Comparison of ENCODE assay signal across 10 mouse cellular contexts in genomic region chr1:152085561-152085960, GRCm38 (mm10). TPM values are rescaled to one million over a fixed set of nuclear protein-coding genes. Genes with fewer than 3 reads are reported as not detected.
DNase-seq lines count a peak whose midpoint lies in the region; ATAC-seq and TF ChIP-seq lines count a peak whose summit lies in the region.
"Had no signal": no experiment of that assay in that cellular context is flagged by ENCODE, and none has a peak within 500 bp of the region (broad histone marks: within the 10 kb centered on the region; RNA-seq: fewer than 3 reads in every experiment).

No protein-coding gene starts in this region.

- H3K27ac ChIP-seq in heart, embryonic 10.5 days, result no peak overlapping the region
- H3K27ac ChIP-seq in limb, embryonic 11.5 days (replicated peaks; ENCODE audit: low read depth, low read length), result no peak overlapping the region
- no peak overlapping the region for H3K27ac ChIP-seq in limb, embryonic 10.5 days
- H3K27ac ChIP-seq in embryonic facial prominence, embryonic 14.5 days (replicated peaks; ENCODE audit: low read depth, low read length), result peak overlapping the region; percentile 54; the same call in 1 of the 2 replicates
- H3K27ac ChIP-seq in limb, embryonic 14.5 days (replicated peaks; ENCODE audit: low read depth, low read length), result peak overlapping the region; percentile 68; the same call in 1 of the 2 replicates
- H3K27ac ChIP-seq: liver, embryonic 13.5 days had no signal

- H3K4me2 ChIP-seq in limb, embryonic 11.5 days (ENCODE audit: low read depth, severe bottlenecking), result peak overlapping the region; percentile 43; the same call in 1 of the 2 replicates
- peak overlapping the region; percentile 44 for H3K4me2 ChIP-seq in embryonic facial prominence, embryonic 14.5 days (ENCODE audit: low read depth, low read length)
- H3K4me2 ChIP-seq in limb, embryonic 14.5 days (replicated peaks; ENCODE audit: low read depth, low read length, severe bottlenecking), result peak overlapping the region; percentile 48; the same call in 1 of the 2 replicates

- TF ChIP-seq POLR2A in limb, embryonic 14.5 days (IDR thresholded peaks at IDR 0.05; ENCODE audit: borderline replicate concordance, extremely low read depth, insufficient read depth, insufficient read length), result no peak

- peak; percentile 68 for DNase-seq in heart, adult 11 months
- DNase-seq in heart, embryonic 10.5 days (ENCODE audit: low spot score), result no peak
- DNase-seq in limb, embryonic 11.5 days (ENCODE audit: low spot score), result no peak
- DNase-seq in limb, embryonic 10.5 days (ENCODE audit: low spot score), result no peak
- DNase-seq in embryonic facial prominence, embryonic 14.5 days (ENCODE audit: low spot score), result no peak
- no peak for DNase-seq in limb, embryonic 14.5 days (ENCODE audit: low spot score)
- no peak for DNase-seq in layer of hippocampus, postnatal 10 days (ENCODE audit: low spot score in 2 of 2)
- DNase-seq: kidney, adult 18-20 months; liver, embryonic 13.5 days; right cerebral cortex, postnatal 4 days had no signal

- no peak overlapping the region for H3K4me3 ChIP-seq in heart, embryonic 10.5 days
- H3K4me3 ChIP-seq in limb, embryonic 11.5 days (ENCODE audit: low read depth, low read length), result no peak overlapping the region
- H3K4me3 ChIP-seq in limb, embryonic 10.5 days, result no peak overlapping the region
- H3K4me3 ChIP-seq in embryonic facial prominence, embryonic 14.5 days (ENCODE audit: low read depth, low read length), result no peak overlapping the region
- H3K4me3 ChIP-seq in limb, embryonic 14.5 days (replicated peaks; ENCODE audit: low read length), result no peak overlapping the region

- 80% methylated on average over 5 of the region's 5 CpGs for WGBS in heart, embryonic 10.5 days
- 83% methylated on average over 5 of the region's 5 CpGs for WGBS in limb, embryonic 11.5 days
- 89% methylated on average over 5 of the region's 5 CpGs for WGBS in limb, embryonic 10.5 days
- 68% methylated on average over 5 of the region's 5 CpGs for WGBS in embryonic facial prominence, embryonic 14.5 days
- WGBS in limb, embryonic 14.5 days, result 64% methylated on average over 5 of the region's 5 CpGs

- H3K27me3 ChIP-seq in heart, embryonic 10.5 days (ENCODE audit: insufficient read depth, poor library complexity, severe bottlenecking), result no peaks in the 10 kb centered on the region
- no peaks in the 10 kb centered on the region for H3K27me3 ChIP-seq in limb, embryonic 11.5 days (ENCODE audit: control insufficient read depth, insufficient read depth, low read length)
- H3K27me3 ChIP-seq in limb, embryonic 10.5 days (ENCODE audit: low read depth, poor library complexity, severe bottlenecking), result no peaks in the 10 kb centered on the region
- no peaks in the 10 kb centered on the region for H3K27me3 ChIP-seq in embryonic facial prominence, embryonic 14.5 days (replicated peaks; ENCODE audit: control insufficient read depth, insufficient read depth, low read length)
- H3K27me3 ChIP-seq in limb, embryonic 14.5 days (ENCODE audit: control insufficient read depth, insufficient read depth, low read length), result no peaks in the 10 kb centered on the region

- no peaks in the 10 kb centered on the region for H3K9me3 ChIP-seq in heart, embryonic 10.5 days
- no peaks in the 10 kb centered on the region for H3K9me3 ChIP-seq in limb, embryonic 11.5 days (ENCODE audit: control insufficient read depth, low read length)
- no peaks in the 10 kb centered on the region for H3K9me3 ChIP-seq in limb, embryonic 10.5 days (replicated peaks)
- H3K9me3 ChIP-seq in embryonic facial prominence, embryonic 14.5 days (ENCODE audit: control insufficient read depth, low read length), result no peaks in the 10 kb centered on the region
- H3K9me3 ChIP-seq in limb, embryonic 14.5 days (ENCODE audit: control insufficient read depth, low read length), result no peaks in the 10 kb centered on the region
- H3K9me3 ChIP-seq: liver, embryonic 13.5 days had no signal

- no peak overlapping the region for H3K9ac ChIP-seq in limb, embryonic 11.5 days (ENCODE audit: low read length)
- H3K9ac ChIP-seq in embryonic facial prominence, embryonic 14.5 days (ENCODE audit: low read depth, low read length), result no peak overlapping the region
- H3K9ac ChIP-seq in limb, embryonic 14.5 days (ENCODE audit: low read depth, low read length, severe bottlenecking), result no peak overlapping the region
- H3K9ac ChIP-seq: liver, embryonic 13.5 days had no signal

- no peaks in the 10 kb centered on the region for H3K36me3 ChIP-seq in heart, embryonic 10.5 days
- no peaks in the 10 kb centered on the region for H3K36me3 ChIP-seq in limb, embryonic 11.5 days (ENCODE audit: control insufficient read depth, insufficient read depth, low read length)
- no peaks in the 10 kb centered on the region for H3K36me3 ChIP-seq in limb, embryonic 10.5 days
- H3K36me3 ChIP-seq in embryonic facial prominence, embryonic 14.5 days (ENCODE audit: control insufficient read depth, insufficient read depth, low read length), result no peaks in the 10 kb centered on the region
- H3K36me3 ChIP-seq in limb, embryonic 14.5 days (ENCODE audit: control insufficient read depth, insufficient read depth, low read length), result no peaks in the 10 kb centered on the region
- H3K36me3 ChIP-seq: liver, embryonic 13.5 days had no signal

- peaks cover 65% of the 10 kb centered on the region for H3K4me1 ChIP-seq in heart, embryonic 10.5 days
- peaks cover 16% of the 10 kb centered on the region for H3K4me1 ChIP-seq in limb, embryonic 11.5 days (ENCODE audit: control insufficient read depth, insufficient read depth, low read length)
- H3K4me1 ChIP-seq in limb, embryonic 10.5 days, result peaks cover 46% of the 10 kb centered on the region
- peaks cover 47% of the 10 kb centered on the region for H3K4me1 ChIP-seq in embryonic facial prominence, embryonic 14.5 days (ENCODE audit: control insufficient read depth, insufficient read depth, low read length)
- H3K4me1 ChIP-seq in limb, embryonic 14.5 days (ENCODE audit: control insufficient read depth, insufficient read depth, low read length), result peaks cover 43% of the 10 kb centered on the region

- ATAC-seq in limb, embryonic 11.5 days (ENCODE audit: insufficient number of reproducible peaks, low FRiP score, low TSS enrichment, low read depth), result no peak
- ATAC-seq in embryonic facial prominence, embryonic 14.5 days (ENCODE audit: low read depth), result no peak
- ATAC-seq in limb, embryonic 14.5 days (ENCODE audit: low FRiP score, low read depth), result no peak

RNA-seq across cellular contexts. Expression of gene 1700025G04Rik, which starts 4.4 kb away (rescaled TPM):
- 22.3 and 30.0 TPM in 2 replicates for polyA plus RNA-seq in heart, embryonic 10.5 days (2016; fragmentation: Nextera tagmentation; extraction: Ambion mirVana)
- 18.6 and 21.1 TPM in 2 replicates for polyA plus RNA-seq in limb, embryonic 11.5 days (2014; fragmentation: Nextera tagmentation; extraction: Ambion mirVana)
- 11.7 and 13.8 TPM in 2 replicates for polyA plus RNA-seq in limb, embryonic 10.5 days (2016; fragmentation: Nextera tagmentation; extraction: Ambion mirVana)
- polyA plus RNA-seq in embryonic facial prominence, embryonic 14.5 days (2014; fragmentation: Nextera tagmentation; extraction: Ambion mirVana), result 35.5 and 37.0 TPM in 2 replicates
- 19.6 and 24.3 TPM in 2 replicates for polyA plus RNA-seq in limb, embryonic 14.5 days (2012; rRNA removed)
- 36.4 and 38.2 TPM in 2 replicates for polyA plus RNA-seq in limb, embryonic 14.5 days (2014; fragmentation: Nextera tagmentation; extraction: Ambion mirVana)
- total RNA-seq in layer of hippocampus, postnatal 10 days (2021), result 10 to 100 TPM; 66.0 to 67.7 TPM

Comparison
In these comparisons a context has a peak if more than half of its experiments do, and no peak if none do; other contexts are left out.
1. H3K27ac ChIP-seq: peak in embryonic facial prominence, embryonic 14.5 days (single experiment) and limb, embryonic 14.5 days (single experiment); none in heart, embryonic 10.5 days (single experiment), limb, embryonic 11.5 days (single experiment) and limb, embryonic 10.5 days (single experiment).
2. Peak in every context shown above with its lines, with median percentiles within 50 percentile points of each other: H3K4me2 ChIP-seq.